Mouse (Mus musculus): ENCODE data around the gene Serpinb11.

The Serpinb11 gene

DNA sequence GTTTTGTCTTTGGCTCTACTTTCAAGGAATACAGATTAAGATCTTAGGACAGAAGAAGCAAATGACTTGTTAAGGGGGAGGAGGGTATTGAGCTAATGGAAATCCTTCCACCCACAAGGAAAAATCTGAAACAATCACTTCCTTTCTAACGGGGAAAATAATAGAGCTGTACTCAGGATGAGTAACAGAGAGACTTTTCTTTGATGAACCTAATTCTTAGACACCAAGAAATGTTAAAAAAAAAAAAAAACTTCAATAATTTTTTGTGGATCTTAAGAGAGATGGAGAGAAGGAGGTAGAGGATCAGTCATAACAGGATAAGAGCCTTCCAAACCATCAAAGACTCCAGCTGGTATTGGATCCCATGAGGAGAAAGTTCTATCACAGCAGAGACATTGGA is at the start of gene Serpinb11:
Gene Serpinb11 (plus strand): TSS at position 301 of the 400 bp plus-strand sequence.
- DNase-seq = no peak

DNA sequence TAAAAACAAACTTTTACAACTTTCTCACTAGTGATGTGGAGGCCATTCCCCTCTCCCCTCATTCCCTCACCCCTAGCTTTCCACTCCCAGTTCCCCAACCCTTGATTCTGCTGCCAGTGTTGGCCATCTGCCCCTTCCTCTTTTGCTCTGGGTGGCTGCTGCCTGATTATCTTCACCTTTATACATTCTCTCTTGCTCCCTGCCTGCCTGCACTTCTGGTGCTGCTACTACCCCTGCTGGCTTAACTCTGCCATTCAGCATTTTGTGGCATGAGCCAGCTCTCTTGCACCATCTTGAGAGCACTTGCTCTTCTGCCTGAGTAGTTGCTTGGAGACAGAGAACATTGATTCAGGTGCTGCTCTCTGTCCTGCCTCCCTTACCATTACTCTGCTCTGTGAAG is 15.0 kb upstream of the Serpinb11 start:
- DNase-seq = no peak

GRCm38 (mm10) chr1:107346788-107347187 is 14.2 kb upstream of the Serpinb11 start:
- no peak for DNase-seq

DNA sequence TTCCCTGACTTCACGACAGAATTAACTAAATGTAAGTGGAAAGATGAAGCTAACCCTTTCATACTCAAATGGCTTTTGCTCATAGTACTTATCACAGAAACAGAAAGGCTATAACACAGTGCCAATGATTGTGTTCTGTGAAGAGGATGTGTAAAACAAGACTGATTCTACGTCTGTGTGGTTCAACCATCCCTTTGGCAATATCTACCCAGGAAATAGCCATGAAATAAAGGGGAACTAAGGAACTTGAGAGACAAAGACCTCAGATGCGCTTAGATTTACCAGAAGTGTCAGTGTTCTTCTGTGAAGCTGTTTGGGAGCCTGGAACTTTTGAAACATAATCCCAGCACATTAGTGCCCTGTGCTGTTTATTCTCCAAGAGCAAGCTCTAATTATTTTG is 10.6 kb upstream of the Serpinb11 start:
- DNase-seq = no peak

- DNase-seq = no peak
These were observed 9.9 kb upstream of the Serpinb11 start for GRCm38 (mm10) chr1:107351115-107351514.

DNA sequence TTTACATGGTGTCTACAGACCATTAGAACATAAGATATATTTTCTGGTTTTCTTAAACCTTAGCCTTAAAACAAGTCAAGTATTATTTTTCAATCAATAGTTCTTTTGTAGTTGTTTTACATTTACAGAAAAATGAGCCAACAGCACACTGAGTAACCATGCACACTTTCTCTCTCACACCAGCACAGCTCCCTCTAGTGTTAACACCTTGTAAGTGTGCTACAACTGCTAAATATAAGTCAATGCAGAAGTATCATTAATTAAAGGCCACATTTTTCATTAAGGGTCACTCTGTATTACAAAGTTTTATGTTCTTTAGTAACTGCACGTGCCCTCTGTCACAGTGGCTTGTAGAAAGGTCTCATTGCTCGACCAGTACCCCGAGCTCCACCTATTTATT is 8.0 kb upstream of the Serpinb11 start:
- DNase-seq = no peak

- no peak for DNase-seq
These were observed 5.0 kb downstream of the Serpinb11 start for GRCm38 (mm10) chr1:107365973-107366372.

GRCm38 (mm10) chr1:107368944-107369343 is 7.9 kb downstream of the Serpinb11 start:
- no peak for DNase-seq

- no peak for DNase-seq
These were observed 16.0 kb downstream of the Serpinb11 start for GRCm38 (mm10) chr1:107376952-107377351.

- DNase-seq = no peak
These were observed 17.4 kb downstream of the Serpinb11 start for GRCm38 (mm10) chr1:107378368-107378767.

- no peak for DNase-seq
These were observed 20.5 kb downstream of the Serpinb11 start for GRCm38 (mm10) chr1:107381491-107381890.

GRCm38 (mm10) chr1:107382404-107382803 is 21.4 kb downstream of the Serpinb11 start:
- DNase-seq = no peak

DNA sequence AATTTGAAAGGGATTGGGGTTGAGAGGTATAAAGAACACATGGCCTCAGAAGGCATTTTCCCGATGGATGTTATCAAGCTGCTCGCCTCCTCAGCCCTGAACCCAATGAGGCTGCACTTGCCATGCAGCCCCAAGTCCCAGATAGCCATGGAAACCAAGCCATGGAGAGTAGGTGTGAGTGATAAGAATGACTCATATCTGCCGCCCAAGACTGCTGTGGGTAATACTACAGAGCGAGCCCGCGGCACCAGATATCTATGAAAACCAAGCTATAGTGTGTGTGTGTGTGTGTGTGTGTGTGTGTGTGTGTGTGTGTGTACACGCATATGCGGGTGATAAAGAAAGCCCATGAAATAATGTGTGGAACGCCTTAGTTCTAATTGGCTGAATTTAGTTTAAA is 23.5 kb downstream of the Serpinb11 start:
- no peak for DNase-seq

GRCm38 (mm10) chr1:107389753-107390152 is 28.8 kb downstream of the Serpinb11 start:
- no peak for DNase-seq

- DNase-seq = no peak
These were observed 36.5 kb downstream of the Serpinb11 start for GRCm38 (mm10) chr1:107397481-107397880.

DNA sequence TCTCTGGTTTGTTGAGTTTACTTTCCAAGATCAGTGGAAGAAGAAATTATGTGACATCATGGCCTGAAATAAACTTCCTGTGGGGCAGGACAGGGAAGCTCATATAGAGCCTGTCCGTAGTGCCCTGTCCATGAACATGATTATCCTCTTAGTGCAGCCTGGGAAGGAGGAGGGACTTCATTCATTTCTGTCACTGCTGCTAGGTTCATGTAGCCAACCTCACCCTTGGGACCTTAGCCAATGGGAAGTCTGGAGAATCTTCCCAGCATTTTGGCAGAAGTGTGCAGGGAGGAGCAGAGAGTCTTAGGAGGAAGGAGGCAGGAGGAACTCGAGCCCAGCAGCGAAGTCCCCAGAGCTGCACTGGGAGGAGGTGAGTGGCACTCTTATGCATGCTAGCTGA is 38.4 kb downstream of the Serpinb11 start, which contains the start of gene Serpinb7:
Gene Serpinb7 (plus strand): TSS at position 301 of the 400 bp plus-strand sequence.
- no peak for DNase-seq

DNA sequence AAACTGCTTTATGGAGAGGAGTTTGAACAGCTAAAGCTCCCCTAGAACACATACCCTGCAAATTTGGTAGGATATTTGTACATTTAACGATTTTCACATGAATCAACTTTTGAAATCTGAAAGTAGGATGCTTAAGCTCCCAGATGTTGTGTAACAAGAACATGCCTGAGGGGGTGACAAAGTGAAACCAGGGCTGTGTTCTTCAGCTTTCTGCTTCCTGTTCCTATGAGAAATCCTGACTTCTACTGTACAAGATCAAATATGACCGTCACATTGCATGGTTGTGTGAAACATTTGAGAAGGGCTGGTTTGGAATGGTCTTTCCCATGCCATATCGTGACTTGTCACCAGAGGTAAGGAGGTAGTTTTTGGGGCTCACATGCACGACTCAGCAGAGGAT is 41.1 kb downstream of the Serpinb11 start:
- DNase-seq = no peak

DNA sequence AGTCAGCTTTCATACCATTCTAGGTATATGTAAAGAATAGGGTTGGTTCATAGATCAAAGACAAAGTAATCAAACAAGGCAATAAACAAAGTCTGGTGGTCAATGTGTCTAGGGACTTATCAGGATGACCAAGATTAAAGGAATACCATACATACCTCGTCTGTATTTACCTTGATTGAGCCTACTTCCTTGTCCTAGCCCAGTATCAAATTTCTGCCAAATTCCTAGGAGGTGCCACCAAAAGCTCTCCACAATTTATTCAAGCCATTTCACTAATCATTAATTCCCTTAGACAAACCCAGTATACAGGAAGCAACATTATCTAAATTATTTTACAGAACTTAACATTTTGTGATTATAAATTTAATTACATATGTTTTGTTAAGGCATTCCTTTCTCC is 53.7 kb downstream of the Serpinb11 start:
- no peak for DNase-seq

GRCm38 (mm10) chr1:107422487-107422886 is 61.5 kb downstream of the Serpinb11 start:
- no peak for DNase-seq

Data from right cerebral cortex, postnatal 14 days (tissue).